Mouse (Mus musculus): ENCODE data around the gene Gm45808.

GRCm38 (mm10) chr7:45460377-45460776, 26.2 kb downstream of the Gm45808 start:
- TF ChIP-seq CTCF (IDR thresholded peaks at IDR 0.05; ENCODE audit: low read depth), result no peak
- TF ChIP-seq EP300 (IDR thresholded peaks at IDR 0.05; ENCODE audit: low read depth), result no peak

Data from heart, postnatal 0 days (tissue).